In the genomic region with DNA sequence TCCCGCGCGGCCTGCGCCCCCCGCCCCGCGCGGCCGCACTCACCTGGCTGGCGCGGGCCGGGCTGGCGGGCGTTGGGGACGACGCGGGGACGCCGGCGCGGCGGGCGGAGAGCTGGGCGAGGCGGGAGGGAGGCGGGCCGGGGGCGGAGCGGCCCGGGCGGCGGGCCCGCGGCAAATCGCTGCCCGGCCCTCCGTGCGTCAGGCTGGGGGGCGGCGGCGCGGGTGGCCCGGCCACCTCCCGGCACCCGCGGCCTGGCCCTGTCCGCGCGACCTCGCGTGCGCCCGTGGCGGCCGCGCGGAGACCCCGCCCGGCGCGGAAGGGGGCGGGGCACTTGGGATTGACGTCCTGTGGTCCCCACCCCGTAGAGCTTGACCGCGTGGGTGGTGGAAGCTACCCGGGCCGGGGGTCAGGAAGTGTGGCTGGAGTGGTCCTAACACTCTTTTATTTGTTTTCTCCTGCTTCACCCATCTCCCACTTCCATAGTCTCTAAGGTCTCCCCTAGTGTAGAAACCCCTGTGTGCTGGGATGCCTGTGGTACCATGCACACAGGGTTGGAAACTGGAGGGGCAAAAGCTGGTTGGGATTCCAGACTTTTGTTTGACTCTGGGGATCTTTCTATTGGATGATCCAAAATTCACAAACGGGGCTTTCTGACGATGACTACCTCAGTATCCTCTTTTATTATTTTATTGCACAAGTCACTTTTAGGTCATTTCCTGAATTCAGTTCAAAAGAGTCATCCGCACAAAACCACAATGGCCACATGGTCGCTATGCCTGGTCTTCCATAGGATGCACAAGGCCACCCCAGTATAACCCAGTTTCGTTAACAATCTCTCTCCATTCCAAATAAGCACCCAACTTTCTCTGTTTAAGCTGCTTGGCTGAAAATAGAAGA, we compare ENCODE assay signal across 8 mouse cellular contexts. TPM values are rescaled to one million over a fixed set of nuclear protein-coding genes. Genes with fewer than 3 reads are reported as not detected.
DNase-seq lines count a peak whose midpoint lies in the region; ATAC-seq lines count a peak whose summit lies in the region.

A gene (minus strand): TSS at position 81 of the 898 bp plus-strand sequence.

- H3K27me3 ChIP-seq in hindbrain, embryonic 13.5 days = peaks cover 4% of the 10 kb centered on the region; the same call in 1 of the 2 replicates

- peaks cover 28% of the 10 kb centered on the region for H3K4me1 ChIP-seq in hindbrain, embryonic 13.5 days (replicated peaks)

- H3K27ac ChIP-seq in hindbrain, embryonic 13.5 days = peak within 1 kb of the TSS; percentile 92

- WGBS in hindbrain, embryonic 13.5 days = 7% methylated on average over 44 of the region's 73 CpGs

- peak; percentile 4 for DNase-seq in T-cell, adult 2 months (ENCODE audit: low spot score)
- DNase-seq in cerebellum, adult 9-10 months = peak; percentile 78
- peak; percentile 63 to 66 for DNase-seq in frontal cortex, postnatal 36 days (ENCODE audit: low spot score in 2 of 2)
- DNase-seq in layer of hippocampus, postnatal 36 days = peak; percentile 52 to 70
- DNase-seq in lung, postnatal 36 days = peak; percentile 77
- DNase-seq in retina, embryonic 14.5 days (ENCODE audit: low spot score) = peak; percentile 78

- H3K9me3 ChIP-seq in hindbrain, embryonic 13.5 days = no peaks in the 10 kb centered on the region

- ATAC-seq in hindbrain, embryonic 13.5 days (ENCODE audit: low FRiP score) = peak; percentile 87
- no peak for ATAC-seq in erythroid progenitor cell, adult 5-6 weeks (replicated peaks; ENCODE audit: low FRiP score, poor library complexity, severe bottlenecking)

- no peaks in the 10 kb centered on the region for H3K36me3 ChIP-seq in hindbrain, embryonic 13.5 days

- H3K4me2 ChIP-seq in hindbrain, embryonic 13.5 days = peak within 1 kb of the TSS; percentile 70

- peak within 1 kb of the TSS; percentile 94 for H3K4me3 ChIP-seq in hindbrain, embryonic 13.5 days

- H3K9ac ChIP-seq in hindbrain, embryonic 13.5 days = peak within 1 kb of the TSS; percentile 99

RNA-seq across cellular contexts. Expression of the gene that starts here (rescaled TPM):
- polyA plus RNA-seq in hindbrain, embryonic 13.5 days (2015; fragmentation: Nextera tagmentation; extraction: Ambion mirVana) = 27.8 and 28.7 TPM in 2 replicates
- total RNA-seq in layer of hippocampus, postnatal 36 days (2021) = 10 to 100 TPM; 38.6 to 38.9 TPM
- total RNA-seq in erythroid progenitor cell, adult 5-6 weeks (2015; ENCODE audit: low replicate concordance) = under 0.01 and 0.36 TPM in 2 replicates
- 0.45 TPM in 1 of 2 replicates, not detected in the other for total RNA-seq in erythroid progenitor cell, adult 5-6 weeks (2017; ENCODE audit: low replicate concordance)

Comparison
In these comparisons a context has a peak if more than half of its experiments do, and no peak if none do; other contexts are left out.
1. RNA of the gene that starts here (total RNA-seq): 38.6 to 38.9 TPM in layer of hippocampus, postnatal 36 days; under 0.01 to 0.45 TPM in erythroid progenitor cell, adult 5-6 weeks; every median in the first group is over 10 times any median in the second.
2. DNase-seq: peak in every context shown above with its lines; median percentile 78 in cerebellum, adult 9-10 months; 78 in retina, embryonic 14.5 days; 77 in lung, postnatal 36 days; 64 in frontal cortex, postnatal 36 days; 61 in layer of hippocampus, postnatal 36 days; 4 in T-cell, adult 2 months.